Mouse (Mus musculus) liver, embryonic 14.5 days (tissue): ENCODE measurements around the gene Socs7. TPM values are rescaled to one million over a fixed set of nuclear protein-coding genes. Genes with fewer than 3 reads are reported as not detected.

Source experiments
- ATAC-seq: fragments of 200-750 bp; cut with Nextera tagmentation; 2 replicates; pipeline ENCODE4 v1.8.0; 2017; ENCODE audit warnings: moderate number of reproducible peaks, mild to moderate bottlenecking, moderate library complexity; ENCODE audit not compliant: insufficient read depth
- DNase-seq, 3 experiments: peaks; one replicate each; pipeline ENCODE4 v3.0.0-alpha.2; 2012 to 2013; ENCODE audit warnings: low read depth in 3 of 3, low spot score in 3 of 3
- H3K27ac ChIP-seq: fragments of 300-500 bp; sonication (generic); 2 replicates; pipeline ENCODE4 v1.5.1; 2014; ENCODE audit warnings: moderate library complexity, mild to moderate bottlenecking, control low read depth, inconsistent platforms
- H3K27me3 ChIP-seq: fragments of 300-500 bp; sonication (generic); 2 replicates; pipeline ENCODE4 v1.6.1; 2014; ENCODE audit warnings: mild to moderate bottlenecking, low read length, moderate library complexity; ENCODE audit not compliant: control insufficient read depth, insufficient read depth
- H3K36me3 ChIP-seq: fragments of 300-500 bp; sonication (generic); replicated peaks from 2 replicates; pipeline ENCODE4 v1.6.1; 2014; ENCODE audit warnings: low read depth; ENCODE audit not compliant: control insufficient read depth, insufficient read depth
- H3K4me1 ChIP-seq, 2 experiments: fragments of 200-500 bp in 1 of 2; fragments of 300-500 bp in 1 of 2; sonication (generic) in 1 of 2; replicated peaks; 2 replicates each; pipeline ENCODE4 v1.6.1; 2012 to 2014; ENCODE audit warnings: antibody characterized with exemption in 1 of 2, inconsistent platforms in 1 of 2, low read length in 1 of 2; ENCODE audit not compliant: control insufficient read depth in 2 of 2, insufficient read depth in 2 of 2
- H3K4me2 ChIP-seq: fragments of 300-500 bp; sonication (generic); 2 replicates; pipeline ENCODE4 v1.6.1; 2014; ENCODE audit warnings: low read depth, mild to moderate bottlenecking, control low read depth, moderate library complexity
- H3K4me3 ChIP-seq, 2 experiments: fragments of 200-500 bp in 1 of 2; fragments of 300-500 bp in 1 of 2; sonication (generic) in 1 of 2; 2 replicates each; pipeline ENCODE4 v1.5.1; 2012 to 2014; ENCODE audit warnings: low read depth in 2 of 2, low read length in 2 of 2, mild to moderate bottlenecking in 2 of 2, control low read depth in 1 of 2, inconsistent platforms in 1 of 2, moderate library complexity in 1 of 2; ENCODE audit not compliant: insufficient read depth in 1 of 2
- H3K9ac ChIP-seq: fragments of 300-500 bp; sonication (generic); replicated peaks from 2 replicates; pipeline ENCODE4 v1.6.1; 2014; ENCODE audit warnings: mild to moderate bottlenecking, control low read depth, moderate library complexity
- H3K9me3 ChIP-seq: fragments of 300-500 bp; sonication (generic); 2 replicates; pipeline ENCODE4 v1.6.1; 2016; ENCODE audit warnings: low read length, mixed read lengths; ENCODE audit not compliant: control insufficient read depth
- CTCF ChIP-seq: IDR thresholded peaks from 2 replicates; pipeline ENCODE4 v1.5.1; 2016; ENCODE audit warnings: antibody characterized with exemption, low read depth, control low read depth
- EP300 ChIP-seq: IDR thresholded peaks from 2 replicates; pipeline ENCODE4 v1.6.1; 2016; ENCODE audit warnings: antibody characterized with exemption, low read depth
- WGBS: fragments of 180-500 bp; shearing (Covaris S2); extraction: QIAGEN DNeasy Blood & Tissue Kit; methylation state at CpG from one replicate; pipeline ENCODE4 v1.1.7; 2014; ENCODE audit not compliant: insufficient replicate concordance; 5-methylcytosine and 5-hydroxymethylcytosine counted together
- polyA plus RNA-seq, 2 experiments: library from polyadenylated mRNA; depleted of rRNA in 1 of 2; stranded (reverse) in 1 of 2; unstranded in 1 of 2; fragments of >200 nt; fragmentation: Nextera tagmentation in 1 of 2; extraction: Ambion mirVana in 1 of 2; gene quantifications; 2 replicates each; pipeline versions ENCODE4 v1.2.1 to v1.2.3; 2012 to 2014

Socs7 gene
- polyA plus RNA-seq, 2 experiments: 0.38 to 2.4 TPM

GRCm38 (mm10) chr11:97434121-97434520 lies 71.8 kb downstream of the Socs7 start:
- ATAC-seq (no peak), DNase-seq (no peak)
- H3K27me3 ChIP-seq: no peaks in the 10 kb centered on the region
- H3K4me2 ChIP-seq: peak overlapping the region; percentile 58
- H3K36me3 ChIP-seq: no peaks in the 10 kb centered on the region
- no peak overlapping the region for H3K4me3 ChIP-seq
- TF ChIP-seq EP300 (no peak), CTCF (no peak)
- H3K27ac ChIP-seq: peak overlapping the region; percentile 90
- 66% methylated on average over 8 of the region's 8 CpGs for WGBS
- H3K9me3 ChIP-seq: no peaks in the 10 kb centered on the region
- peaks cover 38 to 55% of the 10 kb centered on the region in 2 experiments for H3K4me1 ChIP-seq
- H3K9ac ChIP-seq: no peak overlapping the region

GRCm38 (mm10) chr11:97434704-97435454 lies 72.5 kb downstream of the Socs7 start:
- Histone ChIP-seq H3K9ac (peak overlapping the region; percentile 68), H3K4me3 (peak overlapping the region; percentile 48 to 62), H3K27ac (peak overlapping the region; percentile 90), H3K36me3 (no peaks in the 10 kb centered on the region), H3K27me3 (no peaks in the 10 kb centered on the region), H3K4me1 (peaks cover 38 to 55% of the 10 kb centered on the region in 2 experiments), H3K4me2 (peak overlapping the region; percentile 58), H3K9me3 (no peaks in the 10 kb centered on the region)
- TF ChIP-seq CTCF: peak; percentile 76
- TF ChIP-seq EP300: no peak
- under 1% methylated on average over 15 of the region's 15 CpGs for WGBS
- DNase-seq: peak; percentile 93 to 96 (median 95)
- ATAC-seq: peak; percentile 81

GRCm38 (mm10) chr11:97435808-97436491 lies 73.6 kb downstream of the Socs7 start:
- ATAC-seq (peak; percentile 38), DNase-seq (peak in 1 of 3 experiments; percentile 51)
- Histone ChIP-seq H3K4me3 (peak overlapping the region; percentile 11 to 48), H3K4me2 (peak overlapping the region; percentile 58), H3K4me1 (peaks cover 37 to 53% of the 10 kb centered on the region in 2 experiments), H3K9ac (peak overlapping the region; percentile 68), H3K36me3 (no peaks in the 10 kb centered on the region), H3K9me3 (no peaks in the 10 kb centered on the region), H3K27ac (peak overlapping the region; percentile 90), H3K27me3 (no peaks in the 10 kb centered on the region)
- TF ChIP-seq CTCF (no peak), EP300 (no peak)
- 15% methylated on average over 13 of the region's 13 CpGs for WGBS

GRCm38 (mm10) chr11:97437745-97438144 lies 75.4 kb downstream of the Socs7 start:
- no peaks in the 10 kb centered on the region for H3K9me3 ChIP-seq
- no peak overlapping the region for H3K27ac ChIP-seq
- ATAC-seq (no peak), DNase-seq (no peak)
- H3K36me3 ChIP-seq: no peaks in the 10 kb centered on the region; the same call in 1 of the 2 replicates
- no peak overlapping the region for H3K9ac ChIP-seq
- no peak for TF ChIP-seq EP300
- no peak for TF ChIP-seq CTCF
- no peak overlapping the region for H3K4me3 ChIP-seq
- H3K4me1 ChIP-seq: peaks cover 41 to 59% of the 10 kb centered on the region in 2 experiments
- no peak overlapping the region for H3K4me2 ChIP-seq
- no peaks in the 10 kb centered on the region for H3K27me3 ChIP-seq
- 35% methylated on average over 5 of the region's 5 CpGs for WGBS

- TF ChIP-seq CTCF (no peak), EP300 (no peak)
Observed at GRCm38 (mm10) chr11:97438868-97439267, 76.5 kb downstream of the Socs7 start.

More at GRCm38 (mm10) chr11:97438868-97439267, 76.5 kb downstream of the Socs7 start:
- ATAC-seq (no peak), DNase-seq (no peak)
- Histone ChIP-seq H3K4me1 (peaks cover 45 to 67% of the 10 kb centered on the region in 2 experiments), H3K4me3 (no peak overlapping the region), H3K27me3 (no peaks in the 10 kb centered on the region), H3K9ac (no peak overlapping the region), H3K4me2 (no peak overlapping the region), H3K27ac (peak overlapping the region; percentile 98), H3K9me3 (no peaks in the 10 kb centered on the region), H3K36me3 (peaks cover under 1% of the 10 kb centered on the region)
- WGBS: 35% methylated on average over 9 of the region's 9 CpGs
